Mouse (Mus musculus): ENCODE results near the gene Fam160a2. TPM values are rescaled to one million over a fixed set of nuclear protein-coding genes. Genes with fewer than 3 reads are reported as not detected.

The Fam160a2 gene
- polyA plus RNA-seq, 1 experiment, result 102 TPM

DNA sequence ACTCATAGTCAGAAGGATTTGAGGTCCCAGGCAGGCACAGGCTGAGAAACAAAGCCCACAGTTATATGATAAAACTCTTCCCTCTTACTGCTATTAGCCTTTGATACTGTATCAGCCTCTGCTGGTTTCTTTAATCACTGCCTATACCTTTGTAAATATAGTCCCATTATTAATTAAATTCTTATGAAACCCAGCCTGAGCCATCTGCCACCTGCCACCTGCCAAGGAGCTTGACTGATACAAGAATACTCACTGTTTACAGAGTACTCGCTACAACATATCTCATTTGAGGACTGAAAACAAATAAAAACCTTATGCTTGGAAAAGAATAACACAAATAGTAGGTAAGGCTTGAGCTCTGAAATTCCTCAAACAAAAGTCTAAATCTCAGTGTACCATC lies 5.2 kb downstream of the Fam160a2 start:
- 30% methylated on average over 1 of the region's 1 CpGs for WGBS
- no peak overlapping the region; the same call in 1 of the 2 replicates for H3K27ac ChIP-seq (ENCODE audit: insufficient read depth, low read depth, low read length)
- H3K36me3 ChIP-seq (ENCODE audit: control insufficient read depth, insufficient read depth, low read length), result peaks cover 12% of the 10 kb centered on the region
- no peak overlapping the region for H3K4me3 ChIP-seq (ENCODE audit: low read depth, low read length)
- H3K27me3 ChIP-seq (ENCODE audit: control insufficient read depth, insufficient read depth, low read length), result no peaks in the 10 kb centered on the region
- peaks cover 6% of the 10 kb centered on the region; the same call in 1 of the 2 replicates for H3K4me1 ChIP-seq (ENCODE audit: control insufficient read depth, insufficient read depth, insufficient read length, low read length)
- TF ChIP-seq POLR2A (IDR thresholded peaks at IDR 0.05; ENCODE audit: low read depth, low read length) (no peak), CTCF (IDR thresholded peaks at IDR 0.05; ENCODE audit: extremely low read depth, insufficient read length, insufficient replicate concordance, low read depth, low read length) (no peak)

- H3K36me3 ChIP-seq (ENCODE audit: control insufficient read depth, insufficient read depth, low read length), result peaks cover 44% of the 10 kb centered on the region
Observed at GRCm38 (mm10) chr7:105390236-105390635, 9.6 kb downstream of the Fam160a2 start.

GRCm38 (mm10) chr7:105387696-105388095 lies 12.2 kb downstream of the Fam160a2 start:
- TF ChIP-seq POLR2A (IDR thresholded peaks at IDR 0.05; ENCODE audit: low read depth, low read length) (no peak), CTCF (IDR thresholded peaks at IDR 0.05; ENCODE audit: extremely low read depth, insufficient read length, insufficient replicate concordance, low read depth, low read length) (no peak)

More at GRCm38 (mm10) chr7:105390236-105390635, 9.6 kb downstream of the Fam160a2 start:
- Histone ChIP-seq H3K27ac (ENCODE audit: insufficient read depth, low read depth, low read length) (no peak overlapping the region), H3K27me3 (ENCODE audit: control insufficient read depth, insufficient read depth, low read length) (no peaks in the 10 kb centered on the region), H3K4me1 (ENCODE audit: control insufficient read depth, insufficient read depth, insufficient read length, low read length) (0 out of 2 replicates have a peak, but pooled peaks cover 2% of the 10 kb centered on the region), H3K4me3 (ENCODE audit: low read depth, low read length) (no peak overlapping the region)
- WGBS, result 81% methylated on average over 2 of the region's 2 CpGs
- no peak for TF ChIP-seq CTCF (IDR thresholded peaks at IDR 0.05; ENCODE audit: extremely low read depth, insufficient read length, insufficient replicate concordance, low read depth, low read length)
- TF ChIP-seq POLR2A (IDR thresholded peaks at IDR 0.05; ENCODE audit: low read depth, low read length), result no peak

GRCm38 (mm10) chr7:105380329-105380728 lies 19.5 kb downstream of the Fam160a2 start:
- TF ChIP-seq POLR2A (IDR thresholded peaks at IDR 0.05; ENCODE audit: low read depth, low read length), result no peak
- TF ChIP-seq CTCF (IDR thresholded peaks at IDR 0.05; ENCODE audit: extremely low read depth, insufficient read length, insufficient replicate concordance, low read depth, low read length), result no peak
- H3K4me1 ChIP-seq (ENCODE audit: control insufficient read depth, insufficient read depth, insufficient read length, low read length), result no peaks in the 10 kb centered on the region
- 70% methylated on average over 3 of the region's 3 CpGs for WGBS

More at GRCm38 (mm10) chr7:105387696-105388095, 12.2 kb downstream of the Fam160a2 start:
- Histone ChIP-seq H3K27ac (ENCODE audit: insufficient read depth, low read depth, low read length) (no peak overlapping the region), H3K4me3 (ENCODE audit: low read depth, low read length) (no peak overlapping the region), H3K4me1 (ENCODE audit: control insufficient read depth, insufficient read depth, insufficient read length, low read length) (no peaks in the 10 kb centered on the region), H3K27me3 (ENCODE audit: control insufficient read depth, insufficient read depth, low read length) (no peaks in the 10 kb centered on the region), H3K36me3 (ENCODE audit: control insufficient read depth, insufficient read depth, low read length) (peaks cover 65% of the 10 kb centered on the region)
- WGBS, result 88% methylated on average over 2 of the region's 2 CpGs

DNA sequence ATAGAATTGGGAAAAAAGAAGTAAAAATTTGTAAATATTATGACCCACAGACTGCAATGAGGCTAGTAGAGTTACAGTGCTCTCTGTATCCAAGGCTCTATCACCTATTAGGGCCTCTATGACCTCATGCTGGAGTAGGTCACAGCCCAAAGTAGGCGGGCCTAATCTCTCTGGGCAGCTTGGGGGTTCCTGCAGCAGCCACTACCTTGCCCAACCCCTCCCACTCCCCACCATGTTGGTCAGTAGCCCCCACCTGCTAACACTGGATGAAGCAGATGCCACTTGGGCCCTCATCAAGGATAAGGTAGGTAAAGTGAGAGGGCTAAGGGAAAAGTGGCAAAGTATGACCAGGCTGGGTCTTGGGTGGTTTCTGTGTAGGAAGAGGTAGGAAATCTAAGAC lies 25.0 kb downstream of the Fam160a2 start, which contains the start of gene Gm5901:
Gene Gm5901, plus strand, starts transcription at position 173 of the 400 bp plus-strand sequence.
- Histone ChIP-seq H3K27me3 (ENCODE audit: control insufficient read depth, insufficient read depth, low read length) (no peaks in the 10 kb centered on the region), H3K4me1 (ENCODE audit: control insufficient read depth, insufficient read depth, insufficient read length, low read length) (peaks cover 2% of the 10 kb centered on the region; the same call in 1 of the 2 replicates), H3K4me3 (ENCODE audit: low read depth, low read length) (no peak within 1 kb of the TSS), H3K27ac (ENCODE audit: insufficient read depth, low read depth, low read length) (no peak within 1 kb of the TSS), H3K36me3 (ENCODE audit: control insufficient read depth, insufficient read depth, low read length) (peaks cover 37% of the 10 kb centered on the region)
- TF ChIP-seq POLR2A (IDR thresholded peaks at IDR 0.05; ENCODE audit: low read depth, low read length) (no peak), CTCF (IDR thresholded peaks at IDR 0.05; ENCODE audit: extremely low read depth, insufficient read length, insufficient replicate concordance, low read depth, low read length) (no peak)
- 71% methylated on average over 1 of the region's 1 CpGs for WGBS

More at GRCm38 (mm10) chr7:105380329-105380728, 19.5 kb downstream of the Fam160a2 start:
- Histone ChIP-seq H3K36me3 (ENCODE audit: control insufficient read depth, insufficient read depth, low read length) (peaks cover 74% of the 10 kb centered on the region), H3K27me3 (ENCODE audit: control insufficient read depth, insufficient read depth, low read length) (no peaks in the 10 kb centered on the region), H3K27ac (ENCODE audit: insufficient read depth, low read depth, low read length) (no peak overlapping the region), H3K4me3 (ENCODE audit: low read depth, low read length) (no peak overlapping the region)

DNA sequence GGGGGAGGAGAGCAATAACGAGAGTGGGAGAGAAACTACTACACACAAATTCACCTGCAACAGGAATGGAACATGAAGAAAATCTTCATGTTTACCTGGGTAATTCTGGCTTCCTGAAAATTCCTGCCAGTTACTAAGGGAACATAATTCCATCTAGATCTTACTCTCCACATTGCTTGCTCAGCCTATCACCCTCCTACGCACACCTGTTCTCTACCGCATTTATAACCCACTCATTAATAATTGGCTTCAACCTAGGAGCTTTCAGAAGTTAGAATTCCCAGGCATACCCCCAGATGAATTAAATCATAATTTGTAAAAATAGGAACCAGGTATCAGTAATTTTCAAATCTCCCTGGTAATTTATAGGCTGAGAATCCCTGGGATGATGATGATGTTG lies 25.9 kb downstream of the Fam160a2 start:
- Histone ChIP-seq H3K27me3 (ENCODE audit: control insufficient read depth, insufficient read depth, low read length) (no peaks in the 10 kb centered on the region), H3K36me3 (ENCODE audit: control insufficient read depth, insufficient read depth, low read length) (peaks cover 29% of the 10 kb centered on the region), H3K27ac (ENCODE audit: insufficient read depth, low read depth, low read length) (no peak overlapping the region), H3K4me3 (ENCODE audit: low read depth, low read length) (no peak overlapping the region), H3K4me1 (ENCODE audit: control insufficient read depth, insufficient read depth, insufficient read length, low read length) (peaks cover 2% of the 10 kb centered on the region; the same call in 1 of the 2 replicates)
- WGBS, result 46% methylated on average over 3 of the region's 3 CpGs
- TF ChIP-seq POLR2A (IDR thresholded peaks at IDR 0.05; ENCODE audit: low read depth, low read length) (no peak), CTCF (IDR thresholded peaks at IDR 0.05; ENCODE audit: extremely low read depth, insufficient read length, insufficient replicate concordance, low read depth, low read length) (no peak)

DNA sequence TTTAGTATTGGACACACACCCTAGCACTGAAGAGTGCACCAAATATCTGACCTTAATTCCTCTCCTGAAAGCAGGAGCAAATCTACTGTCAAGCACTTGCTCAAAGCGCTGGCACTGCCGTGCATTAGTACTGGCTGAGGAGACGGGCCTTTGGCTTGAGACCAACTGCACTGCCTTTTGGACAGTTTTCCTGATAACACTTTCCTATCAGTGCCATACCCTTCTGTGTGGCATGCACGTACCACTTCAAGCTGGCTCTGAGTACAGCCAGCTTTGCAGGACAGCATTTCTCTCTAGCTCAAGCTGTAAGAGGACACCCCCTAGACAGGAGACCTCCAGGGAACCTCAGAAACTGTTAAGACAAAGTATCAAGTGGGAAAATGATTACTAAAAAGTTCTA lies 26.3 kb downstream of the Fam160a2 start:
- TF ChIP-seq CTCF (IDR thresholded peaks at IDR 0.05; ENCODE audit: extremely low read depth, insufficient read length, insufficient replicate concordance, low read depth, low read length), result no peak
- TF ChIP-seq POLR2A (IDR thresholded peaks at IDR 0.05; ENCODE audit: low read depth, low read length), result no peak
- 32% methylated on average over 4 of the region's 4 CpGs for WGBS

More for the DNA sequence above, 26.3 kb downstream of the Fam160a2 start:
- Histone ChIP-seq H3K27me3 (ENCODE audit: control insufficient read depth, insufficient read depth, low read length) (no peaks in the 10 kb centered on the region), H3K4me3 (ENCODE audit: low read depth, low read length) (no peak overlapping the region), H3K27ac (ENCODE audit: insufficient read depth, low read depth, low read length) (no peak overlapping the region), H3K4me1 (ENCODE audit: control insufficient read depth, insufficient read depth, insufficient read length, low read length) (peaks cover 2% of the 10 kb centered on the region; the same call in 1 of the 2 replicates), H3K36me3 (ENCODE audit: control insufficient read depth, insufficient read depth, low read length) (peaks cover 25% of the 10 kb centered on the region)

Measured in small intestine, adult 2 months (tissue).